ENCODE assay signal across 25 mouse cellular contexts in genomic region chr14:74673584-74673983, GRCm38 (mm10). TPM values are rescaled to one million over a fixed set of nuclear protein-coding genes. Genes with fewer than 3 reads are reported as not detected.
DNase-seq lines count a peak whose midpoint lies in the region; ATAC-seq and TF ChIP-seq lines count a peak whose summit lies in the region.
"Had no signal": no experiment of that assay in that cellular context is flagged by ENCODE, and none has a peak within 500 bp of the region (broad histone marks: within the 10 kb centered on the region; RNA-seq: fewer than 3 reads in every experiment).

No protein-coding gene starts in this region.

- H3K9me3 ChIP-seq in kidney, postnatal 0 days (replicated peaks; ENCODE audit: low read length): no peaks in the 10 kb centered on the region
- H3K9me3 ChIP-seq in liver, embryonic 13.5 days (replicated peaks): no peaks in the 10 kb centered on the region
- H3K9me3 ChIP-seq in midbrain, embryonic 11.5 days (ENCODE audit: control insufficient read depth, low read length): no peaks in the 10 kb centered on the region
- H3K9me3 ChIP-seq: embryonic facial prominence, embryonic 12.5 days; hindbrain, embryonic 13.5 days; limb, embryonic 12.5 days; midbrain, embryonic 13.5 days; neural tube, embryonic 13.5 days had no signal

- TF ChIP-seq CTCF in kidney, postnatal 0 days (IDR thresholded peaks at IDR 0.05; ENCODE audit: low read depth): no peak

- H3K36me3 ChIP-seq in kidney, postnatal 0 days (ENCODE audit: insufficient read depth, low read length): no peaks in the 10 kb centered on the region
- H3K36me3 ChIP-seq in liver, embryonic 13.5 days: no peaks in the 10 kb centered on the region
- no peaks in the 10 kb centered on the region for H3K36me3 ChIP-seq in midbrain, embryonic 11.5 days (ENCODE audit: control insufficient read depth, insufficient read depth, low read length)
- H3K36me3 ChIP-seq: embryonic facial prominence, embryonic 12.5 days; hindbrain, embryonic 13.5 days; limb, embryonic 12.5 days; midbrain, embryonic 13.5 days; neural tube, embryonic 13.5 days had no signal

- no peaks in the 10 kb centered on the region for H3K4me1 ChIP-seq in kidney, postnatal 0 days (replicated peaks; ENCODE audit: insufficient read depth, low read length)
- peaks cover 49% of the 10 kb centered on the region for H3K4me1 ChIP-seq in liver, embryonic 13.5 days (replicated peaks)
- no peaks in the 10 kb centered on the region for H3K4me1 ChIP-seq in midbrain, embryonic 11.5 days (ENCODE audit: control insufficient read depth, insufficient read depth, low read length)
- H3K4me1 ChIP-seq: embryonic facial prominence, embryonic 12.5 days; hindbrain, embryonic 13.5 days; limb, embryonic 12.5 days; midbrain, embryonic 13.5 days; neural tube, embryonic 13.5 days had no signal

- H3K27me3 ChIP-seq in kidney, postnatal 0 days (ENCODE audit: insufficient read depth, low read length): no peaks in the 10 kb centered on the region
- no peaks in the 10 kb centered on the region for H3K27me3 ChIP-seq in liver, embryonic 13.5 days
- no peaks in the 10 kb centered on the region for H3K27me3 ChIP-seq in midbrain, embryonic 11.5 days (ENCODE audit: control insufficient read depth, insufficient read depth, low read length)
- H3K27me3 ChIP-seq: embryonic facial prominence, embryonic 12.5 days; hindbrain, embryonic 13.5 days; limb, embryonic 12.5 days; midbrain, embryonic 13.5 days; neural tube, embryonic 13.5 days had no signal

- H3K4me3 ChIP-seq in kidney, postnatal 0 days (replicated peaks; ENCODE audit: low read depth, low read length): no peak overlapping the region
- H3K4me3 ChIP-seq in liver, embryonic 13.5 days (replicated peaks): no peak overlapping the region
- no peak overlapping the region for H3K4me3 ChIP-seq in midbrain, embryonic 11.5 days (ENCODE audit: low read depth, low read length)
- H3K4me3 ChIP-seq: embryonic facial prominence, embryonic 12.5 days; gastrocnemius, adult 2 months; hindbrain, embryonic 13.5 days; limb, embryonic 12.5 days; midbrain, embryonic 13.5 days; neural tube, embryonic 13.5 days had no signal

- peak; percentile 30 for DNase-seq in kidney, postnatal 0 days (ENCODE audit: low spot score)
- DNase-seq in kidney, postnatal 4 days: no peak
- peak; percentile 51 for DNase-seq in liver, embryonic 13.5 days
- no peak for DNase-seq in gastrocnemius, adult 8-10 months (ENCODE audit: low spot score in 2 of 2)
- DNase-seq in midbrain, embryonic 11.5 days (ENCODE audit: low spot score, missing footprints): no peak
- DNase-seq: adrenal gland, postnatal 10 days; B cell, adult 2 months; cerebellum, adult 9-10 months; forebrain, postnatal 0 days; gastrocnemius, adult 2 months; heart, adult 18-20 months; heart, postnatal 10 days; kidney, adult 9 months; kidney, postnatal 36 days; layer of hippocampus, adult 9-11 months; lung, embryonic 14.5 days; lung, postnatal 36 days had no signal

- H3K9ac ChIP-seq in kidney, postnatal 0 days (ENCODE audit: low read depth, low read length): no peak overlapping the region
- H3K9ac ChIP-seq in liver, embryonic 13.5 days: 0 out of 2 replicates have a peak overlapping the region, but pooled peaks have one; percentile 24
- H3K9ac ChIP-seq in midbrain, embryonic 11.5 days (ENCODE audit: low read length): no peak overlapping the region
- H3K9ac ChIP-seq: embryonic facial prominence, embryonic 12.5 days; forebrain, postnatal 0 days; hindbrain, embryonic 13.5 days; limb, embryonic 12.5 days; lung, embryonic 14.5 days; midbrain, embryonic 13.5 days; neural tube, embryonic 13.5 days had no signal

- no peak overlapping the region for H3K4me2 ChIP-seq in kidney, postnatal 0 days (ENCODE audit: low read length)
- peak overlapping the region; percentile 63 for H3K4me2 ChIP-seq in liver, embryonic 13.5 days
- H3K4me2 ChIP-seq in midbrain, embryonic 11.5 days: no peak overlapping the region
- H3K4me2 ChIP-seq: embryonic facial prominence, embryonic 12.5 days; hindbrain, embryonic 13.5 days; limb, embryonic 12.5 days; lung, embryonic 14.5 days; midbrain, embryonic 13.5 days; neural tube, embryonic 13.5 days had no signal

- WGBS in kidney, postnatal 0 days: 44% methylated on average over 3 of the region's 3 CpGs
- 15% methylated on average over 3 of the region's 3 CpGs for WGBS in liver, embryonic 13.5 days (ENCODE audit: insufficient replicate concordance)
- WGBS in midbrain, embryonic 11.5 days: 66% methylated on average over 3 of the region's 3 CpGs

- no peak overlapping the region for H3K27ac ChIP-seq in kidney, postnatal 0 days
- peak overlapping the region; percentile 92 for H3K27ac ChIP-seq in liver, embryonic 13.5 days
- no peak overlapping the region for H3K27ac ChIP-seq in midbrain, embryonic 11.5 days (ENCODE audit: low read depth, low read length)
- H3K27ac ChIP-seq: embryonic facial prominence, embryonic 12.5 days; gastrocnemius, adult 2 months; hindbrain, embryonic 13.5 days; limb, embryonic 12.5 days; midbrain, embryonic 13.5 days; neural tube, embryonic 13.5 days had no signal

- no peak for ATAC-seq in kidney, postnatal 0 days (replicated peaks; ENCODE audit: low FRiP score, low read depth)
- ATAC-seq in common myeloid progenitor, adult 5-6 weeks (replicated peaks; ENCODE audit: low read depth, poor library complexity, severe bottlenecking): peak; percentile 31
- ATAC-seq in liver, embryonic 13.5 days (ENCODE audit: low read depth): peak; percentile 78
- no peak for ATAC-seq in activated CD4-positive, CD25-positive, alpha-beta regulatory T cell, adult 4 months
- no peak for ATAC-seq in midbrain, embryonic 11.5 days (ENCODE audit: low FRiP score)
- ATAC-seq: forebrain, postnatal 0 days; midbrain, embryonic 13.5 days; Patski had no signal

RNA-seq across cellular contexts. Expression of gene Htr2a, which starts 32.9 kb away (rescaled TPM):
- 0.26 and 0.32 TPM in 2 replicates for polyA plus RNA-seq in kidney, postnatal 0 days (2015; fragmentation: Nextera tagmentation; extraction: Ambion mirVana)
- 2.6 and 3.9 TPM in 2 replicates for total RNA-seq in common myeloid progenitor, adult 5-6 weeks (2017)
- polyA plus RNA-seq in liver, embryonic 13.5 days (2015; fragmentation: Nextera tagmentation; extraction: Ambion mirVana): 0.17 and 0.27 TPM in 2 replicates
- under 1 TPM in 1 of 2 experiments, not detected in 1; 0.16 TPM for polyA plus RNA-seq in activated CD4-positive, CD25-positive, alpha-beta regulatory T cell, adult 4 months (2017; shearing (Covaris generic))
- under 1 TPM in 3 of 4 experiments, not detected in 1; 0.12 to 0.20 (median 0.16) TPM for total RNA-seq in gastrocnemius, adult 8-10 months (2022)
- 0.41 and 0.75 TPM in 2 replicates for polyA plus RNA-seq in midbrain, embryonic 11.5 days (2014; fragmentation: Nextera tagmentation; extraction: Ambion mirVana)

RNA-seq across cellular contexts. Expression of gene Esd, which starts 58.5 kb away (rescaled TPM):
- 591 and 629 TPM in 2 replicates for polyA plus RNA-seq in kidney, postnatal 0 days (2015; fragmentation: Nextera tagmentation; extraction: Ambion mirVana)
- 186 and 208 TPM in 2 replicates for total RNA-seq in common myeloid progenitor, adult 5-6 weeks (2017)
- 257 and 280 TPM in 2 replicates for polyA plus RNA-seq in liver, embryonic 13.5 days (2015; fragmentation: Nextera tagmentation; extraction: Ambion mirVana)
- 100 to 1,000 TPM; 245 to 267 TPM for polyA plus RNA-seq in activated CD4-positive, CD25-positive, alpha-beta regulatory T cell, adult 4 months (2017; shearing (Covaris generic))
- total RNA-seq in gastrocnemius, adult 8-10 months (2022): 10 to 100 TPM; 62.7 to 67.5 (median 65.3) TPM
- 386 and 391 TPM in 2 replicates for polyA plus RNA-seq in midbrain, embryonic 11.5 days (2014; fragmentation: Nextera tagmentation; extraction: Ambion mirVana)

Comparison
In these comparisons a context has a peak if more than half of its experiments do, and no peak if none do; other contexts are left out.
1. DNase-seq: peak in kidney, postnatal 0 days (single experiment) and liver, embryonic 13.5 days (single experiment); none in kidney, postnatal 4 days (0 of 2), gastrocnemius, adult 8-10 months (0 of 2) and midbrain, embryonic 11.5 days (single experiment).
2. ATAC-seq: peak in common myeloid progenitor, adult 5-6 weeks (single experiment) and liver, embryonic 13.5 days (single experiment); none in kidney, postnatal 0 days (single experiment), activated CD4-positive, CD25-positive, alpha-beta regulatory T cell, adult 4 months (single experiment) and midbrain, embryonic 11.5 days (single experiment).